Mouse (Mus musculus): Measurements from ENCODE around the gene Gm10053.

GRCm38 (mm10) chr19:24851456-24852315 lies 23.8 kb upstream of the Gm10053 start:
- no peak for TF ChIP-seq CTCF (IDR thresholded peaks at IDR 0.05; ENCODE audit: control insufficient read depth, insufficient read depth, insufficient replicate concordance, low read depth, low read length)
- TF ChIP-seq POLR2A (IDR thresholded peaks at IDR 0.05; ENCODE audit: control insufficient read depth, low read depth, low read length) = no peak

Measured in testis, adult 2 months (tissue).